Mouse (Mus musculus): ENCODE results near the gene Rln1. TPM values are rescaled to one million over a fixed set of nuclear protein-coding genes. Genes with fewer than 3 reads are reported as not detected.

Rln1 gene
- 2.2 and 2.9 TPM in 2 replicates for polyA plus RNA-seq (2021; fragmentation: Nextera tagmentation)
- long read RNA-seq, experiment 1, partial matches to known transcripts, result 0 of 1 reads
- long read RNA-seq, experiment 1, other reads (novel, unspliced or antisense), result 0 of 1 reads
- long read RNA-seq, experiment 2, result 0 reads

GRCm38 (mm10) chr19:29334068-29334745, at the start of gene Rln1:
Gene Rln1 (minus strand): TSS chr19:29334670.

GRCm38 (mm10) chr19:29366969-29367622, 32.6 kb upstream of the Rln1 start, which contains the start of the genes Plgrkt and Cd274:
Gene Plgrkt (minus strand): TSS chr19:29367390.
Gene Cd274 (plus strand): TSS chr19:29367455.

GRCm38 (mm10) chr19:29325053-29325851, 9.2 kb downstream of the Rln1 start, which contains the start of gene Insl6:
Gene Insl6 (minus strand): TSS chr19:29325356.

Other genes with a start within 250 kb of the Rln1 start
- gene Rcl1, start 233.3 kb downstream of the Rln1 start, polyA plus RNA-seq (2021; fragmentation: Nextera tagmentation), result 27.4 and 31.1 TPM in 2 replicates
- 2.3 and 2.5 TPM in 2 replicates for gene Jak2, start 82.8 kb downstream of the Rln1 start, polyA plus RNA-seq (2021; fragmentation: Nextera tagmentation)
- gene Insl6, start 9.3 kb downstream of the Rln1 start, polyA plus RNA-seq (2021; fragmentation: Nextera tagmentation), result 1.6 and 2.7 TPM in 2 replicates
- gene Plgrkt, start 32.7 kb upstream of the Rln1 start, polyA plus RNA-seq (2021; fragmentation: Nextera tagmentation), result 20.3 and 24.4 TPM in 2 replicates
- gene Cd274, start 32.8 kb upstream of the Rln1 start, polyA plus RNA-seq (2021; fragmentation: Nextera tagmentation), result 0.98 and 1.3 TPM in 2 replicates
- gene Pdcd1lg2, start 76.2 kb upstream of the Rln1 start, polyA plus RNA-seq (2021; fragmentation: Nextera tagmentation), result not detected in 2 replicates
- 7.7 and 10.6 TPM in 2 replicates for gene Ric1, start 187.6 kb upstream of the Rln1 start, polyA plus RNA-seq (2021; fragmentation: Nextera tagmentation)

Data from layer of hippocampus, adult 6 months (tissue).